Mouse (Mus musculus) embryonic fibroblast, embryonic 13.5 days (primary cell): ENCODE data around the gene Tanc2. TPM values are rescaled to one million over a fixed set of nuclear protein-coding genes. Genes with fewer than 3 reads are reported as not detected.

Experiments
- H3K27ac ChIP-seq: 2 replicates; pipeline ENCODE4 v1.5.1; 2012; ENCODE audit warnings: low read length, control low read depth, inconsistent platforms; ENCODE audit not compliant: insufficient read depth
- H3K4me1 ChIP-seq: 2 replicates; pipeline ENCODE4 v1.6.1; 2011; ENCODE audit warnings: low read length; ENCODE audit not compliant: control insufficient read depth, insufficient read depth
- H3K4me3 ChIP-seq: 2 replicates; pipeline ENCODE4 v1.5.1; 2011; ENCODE audit warnings: mild to moderate bottlenecking, control low read depth, low read length; ENCODE audit not compliant: insufficient read depth
- CTCF ChIP-seq: IDR thresholded peaks from 2 replicates; pipeline ENCODE4 v1.5.1; 2011; ENCODE audit warnings: mild to moderate bottlenecking, control low read depth, low read length, moderate library complexity, borderline replicate concordance; ENCODE audit not compliant: insufficient read depth
- POLR2A ChIP-seq: IDR thresholded peaks from 2 replicates; pipeline ENCODE4 v1.6.1; 2011; ENCODE audit warnings: low read depth, mild to moderate bottlenecking, control low read depth, low read length, moderate library complexity
- polyA plus RNA-seq: library from polyadenylated mRNA; stranded (reverse); fragments of >200 nt; gene quantifications from 2 replicates; pipeline ENCODE4 v1.2.4, GENCODE M21; 2011; ENCODE audit warnings: low read depth; ENCODE audit not compliant: missing spikeins, insufficient read length

Gene Tanc2
- polyA plus RNA-seq, 1 experiment: 32.0 TPM

DNA sequence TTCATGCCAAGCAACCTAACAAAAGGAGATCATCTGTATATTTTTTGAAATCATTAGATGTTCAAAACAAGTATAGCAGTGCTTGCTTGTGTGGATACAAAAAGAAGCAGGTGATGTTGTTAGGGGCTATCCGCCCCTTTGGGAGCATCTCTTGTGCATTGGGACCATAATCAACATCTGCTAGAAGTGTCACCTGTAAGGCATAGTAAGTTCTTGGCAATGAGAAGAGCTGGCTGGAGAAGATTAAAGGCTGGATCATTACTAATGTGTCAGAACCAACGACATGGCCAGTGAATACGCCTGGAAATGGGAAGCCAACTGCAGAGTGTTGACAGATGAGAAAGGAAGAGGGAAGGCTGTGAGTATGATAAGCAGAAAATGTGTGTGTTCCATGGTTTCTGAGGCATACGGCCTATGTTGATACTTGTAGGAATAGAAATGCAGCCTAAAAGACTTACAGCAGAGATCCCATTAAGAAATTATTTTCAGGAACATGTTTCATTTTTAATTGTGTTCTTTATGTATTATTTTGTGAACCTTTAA, 142.3 kb downstream of the Tanc2 start:
- Histone ChIP-seq H3K4me1 (no peaks in the 10 kb centered on the region), H3K27ac (no peak overlapping the region), H3K4me3 (no peak overlapping the region)
- TF ChIP-seq POLR2A: no peak
- TF ChIP-seq CTCF: no peak

DNA sequence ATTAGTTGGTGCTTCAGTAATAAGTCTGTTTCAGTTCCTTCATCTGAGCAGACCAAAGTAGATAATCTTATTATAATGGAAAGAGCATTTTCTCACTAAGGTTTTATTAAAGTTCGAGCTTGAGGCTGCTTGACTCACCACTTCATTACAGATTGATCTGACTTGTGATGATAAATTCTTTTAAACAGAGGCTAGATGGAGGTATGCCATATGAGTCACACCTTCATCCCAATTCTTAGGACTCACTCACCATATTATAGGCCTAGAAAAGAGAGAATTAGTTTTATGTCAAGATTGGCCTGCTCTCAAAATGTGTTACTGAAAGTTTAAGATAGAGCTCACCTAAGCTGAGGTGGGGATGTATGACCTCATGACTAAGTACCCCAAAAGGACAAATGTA, 153.4 kb downstream of the Tanc2 start:
- no peaks in the 10 kb centered on the region; the same call in 1 of the 2 replicates for H3K4me1 ChIP-seq
- H3K27ac ChIP-seq: no peak overlapping the region
- no peak overlapping the region for H3K4me3 ChIP-seq
- TF ChIP-seq POLR2A: no peak
- no peak for TF ChIP-seq CTCF

DNA sequence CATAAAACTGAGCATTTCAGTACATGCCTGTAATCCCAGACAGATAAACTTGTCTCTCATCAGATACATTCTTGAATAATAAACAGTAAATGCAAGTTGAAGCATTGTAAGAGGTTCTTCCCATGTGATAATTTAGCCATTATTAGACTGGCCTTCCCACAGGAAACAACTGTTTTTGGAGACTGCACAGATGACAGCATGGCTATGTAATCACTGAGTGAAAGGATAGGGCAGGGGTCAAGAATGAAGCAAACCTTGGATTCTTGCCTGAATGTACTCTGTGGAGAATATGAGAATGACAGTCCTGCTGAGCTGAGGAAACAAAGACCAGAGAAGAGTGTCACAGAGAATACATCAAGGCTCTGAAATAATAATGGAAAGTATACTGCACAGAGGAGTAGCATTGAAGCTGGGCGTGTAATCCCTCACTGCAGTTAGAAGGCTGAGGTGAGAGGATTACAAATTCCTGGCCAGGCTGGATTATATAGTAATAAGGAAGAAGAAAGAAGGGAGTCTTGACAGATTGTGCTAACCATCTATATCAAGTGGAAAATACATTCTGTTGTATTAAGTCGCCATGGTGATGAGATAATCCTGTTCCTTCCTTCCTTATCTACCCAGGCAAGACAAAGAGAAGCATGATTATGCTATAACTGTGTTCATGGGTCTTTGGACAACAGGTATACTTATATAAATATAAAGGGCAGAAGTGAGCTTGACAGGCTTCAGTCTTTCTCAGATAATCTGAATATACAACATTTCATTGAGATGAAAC, 159.7 kb downstream of the Tanc2 start:
- TF ChIP-seq CTCF (no peak), POLR2A (no peak)
- H3K4me1 ChIP-seq: peaks cover 3% of the 10 kb centered on the region; the same call in 1 of the 2 replicates
- no peak overlapping the region; the same call in 1 of the 2 replicates for H3K27ac ChIP-seq
- no peak overlapping the region for H3K4me3 ChIP-seq

DNA sequence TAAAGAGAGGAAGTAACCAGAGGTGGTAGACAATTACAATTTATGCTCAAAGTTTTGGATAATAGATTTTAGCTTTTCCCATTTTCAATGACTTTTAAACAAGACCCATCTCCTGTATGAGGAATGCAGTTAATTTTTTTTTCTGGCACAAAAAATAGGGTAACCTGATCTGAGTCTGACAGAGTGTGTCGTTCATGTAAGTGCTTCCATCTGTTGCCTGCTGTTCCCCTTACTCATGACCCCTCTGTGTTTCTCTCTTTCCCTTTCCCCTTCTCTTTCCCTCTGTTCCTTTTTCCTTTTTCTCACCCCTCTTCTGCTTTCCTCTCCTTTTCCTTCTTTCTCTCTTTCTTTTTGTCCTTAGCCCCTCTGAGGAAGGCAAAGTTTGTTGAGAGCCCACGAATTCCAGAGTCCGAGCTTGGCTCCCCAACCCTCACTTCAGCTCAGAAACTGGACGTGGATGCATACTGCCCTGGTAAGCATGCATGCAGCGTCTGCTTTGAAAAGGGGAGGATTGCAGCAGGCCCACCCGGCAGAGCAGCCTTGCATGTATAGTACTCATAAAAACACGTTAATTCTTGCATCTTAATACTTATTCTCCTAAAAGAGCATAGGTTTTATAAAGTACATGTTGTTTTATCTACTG, 168.9 kb downstream of the Tanc2 start:
- no peak for TF ChIP-seq POLR2A
- TF ChIP-seq CTCF: no peak
- Histone ChIP-seq H3K27ac (peak overlapping the region; percentile 34; the same call in 1 of the 2 replicates), H3K4me3 (no peak overlapping the region), H3K4me1 (no peaks in the 10 kb centered on the region; the same call in 1 of the 2 replicates)

DNA sequence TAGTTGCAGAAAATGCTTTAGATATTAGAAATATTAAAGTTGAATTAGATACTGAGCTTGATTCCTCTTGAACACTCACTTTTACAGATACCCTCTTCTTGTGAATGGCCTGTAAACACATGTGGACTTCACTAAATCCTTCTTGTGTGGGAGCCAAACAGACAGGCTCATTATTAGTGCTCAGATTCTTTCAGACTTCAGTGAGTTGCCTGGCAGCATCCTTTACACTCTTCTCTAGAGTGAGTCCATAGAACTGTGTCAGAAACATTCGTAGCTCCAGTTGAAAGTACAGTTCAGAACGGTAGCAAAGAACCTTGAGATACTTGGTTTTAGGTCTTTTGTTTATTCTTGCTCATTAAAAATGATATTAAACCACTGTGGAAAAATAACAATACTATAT, 169.6 kb downstream of the Tanc2 start:
- no peak for TF ChIP-seq CTCF
- TF ChIP-seq POLR2A: no peak
- no peak overlapping the region for H3K4me3 ChIP-seq
- no peak overlapping the region for H3K27ac ChIP-seq
- no peaks in the 10 kb centered on the region; the same call in 1 of the 2 replicates for H3K4me1 ChIP-seq

DNA sequence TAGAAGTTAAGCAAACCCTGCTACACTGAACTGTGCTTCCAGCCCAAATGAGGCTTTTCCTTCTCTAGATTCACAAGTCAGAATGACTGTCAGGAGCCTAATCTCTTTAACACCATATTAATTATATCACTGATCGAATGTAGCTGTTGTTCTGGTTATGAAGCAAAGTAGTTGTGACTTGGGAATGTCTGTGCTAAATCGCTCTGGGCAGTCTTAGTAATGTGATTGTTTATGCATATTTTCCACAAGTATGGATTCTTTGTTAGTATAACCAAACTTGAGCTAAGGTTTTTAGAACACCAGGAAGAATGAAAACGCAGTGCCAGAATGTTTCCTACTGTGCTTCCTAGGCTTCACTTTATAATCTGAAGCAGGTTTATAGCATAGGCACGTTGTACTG, 170.6 kb downstream of the Tanc2 start:
- H3K4me3 ChIP-seq: no peak overlapping the region
- TF ChIP-seq CTCF (no peak), POLR2A (no peak)
- H3K27ac ChIP-seq: 0 out of 2 replicates have a peak overlapping the region, but pooled peaks have one; percentile 40
- no peaks in the 10 kb centered on the region; the same call in 1 of the 2 replicates for H3K4me1 ChIP-seq

DNA sequence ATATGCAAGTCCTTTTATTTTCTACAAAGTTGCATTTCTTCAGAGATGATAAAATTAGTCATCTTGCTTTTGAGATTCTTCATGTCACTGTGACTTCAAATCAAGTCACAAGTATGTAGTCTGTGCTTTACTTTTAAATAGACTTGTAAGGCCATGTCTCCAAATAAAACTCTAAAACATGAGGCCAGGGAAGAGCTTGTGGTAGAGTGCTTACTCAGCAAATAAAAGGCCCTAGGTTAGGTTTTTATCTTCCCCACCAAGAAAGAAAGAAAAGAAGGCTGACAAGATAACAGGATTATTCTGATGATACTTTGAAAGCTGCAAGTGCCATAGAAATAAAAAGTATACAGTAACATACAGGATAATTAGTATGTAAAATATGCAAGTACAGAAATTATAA, 188.0 kb downstream of the Tanc2 start:
- no peak overlapping the region for H3K27ac ChIP-seq
- no peaks in the 10 kb centered on the region for H3K4me1 ChIP-seq
- no peak overlapping the region for H3K4me3 ChIP-seq
- no peak for TF ChIP-seq POLR2A
- TF ChIP-seq CTCF: no peak

DNA sequence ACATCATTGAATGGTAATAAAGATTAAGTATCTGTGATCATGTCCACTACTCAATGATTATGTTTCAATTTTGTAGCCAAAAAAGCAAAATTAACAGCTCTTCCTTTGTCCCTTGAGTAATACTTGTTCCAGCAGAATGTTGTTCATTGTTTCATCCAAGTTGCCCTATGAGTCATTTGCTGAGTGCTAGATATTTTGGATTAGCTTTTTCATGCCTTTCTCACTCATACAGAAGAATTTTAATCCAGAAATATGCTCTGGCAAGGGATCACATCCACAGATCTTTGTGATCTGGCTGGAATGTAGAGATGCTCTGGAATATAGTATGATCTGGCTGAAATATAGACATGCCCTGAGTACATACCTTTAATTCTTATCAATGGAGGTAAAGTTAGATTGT, 202.7 kb downstream of the Tanc2 start:
- Histone ChIP-seq H3K27ac (no peak overlapping the region; the same call in 1 of the 2 replicates), H3K4me3 (no peak overlapping the region), H3K4me1 (no peaks in the 10 kb centered on the region)
- TF ChIP-seq CTCF (no peak), POLR2A (no peak)

DNA sequence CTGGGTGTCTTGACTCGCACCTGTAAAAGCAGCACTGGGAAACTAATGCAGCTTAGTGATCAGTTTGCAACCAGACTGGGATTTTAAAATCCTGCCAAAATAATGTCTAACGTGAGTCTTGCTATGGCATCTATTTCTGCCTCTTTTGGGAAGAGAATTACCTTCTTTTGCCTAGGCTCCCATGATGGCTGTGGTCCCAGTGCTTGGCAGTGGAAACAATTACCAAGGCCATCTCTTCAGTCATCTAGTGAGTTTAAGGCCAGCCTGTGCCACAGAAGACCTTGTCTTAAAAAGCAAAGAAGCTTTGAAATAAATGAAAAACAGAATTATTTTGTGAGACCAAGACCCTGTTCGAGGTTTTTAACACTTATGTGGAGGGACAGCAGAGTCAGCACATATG, 213.9 kb downstream of the Tanc2 start:
- Histone ChIP-seq H3K27ac (no peak overlapping the region), H3K4me3 (no peak overlapping the region), H3K4me1 (no peaks in the 10 kb centered on the region)
- TF ChIP-seq CTCF (no peak), POLR2A (no peak)

DNA sequence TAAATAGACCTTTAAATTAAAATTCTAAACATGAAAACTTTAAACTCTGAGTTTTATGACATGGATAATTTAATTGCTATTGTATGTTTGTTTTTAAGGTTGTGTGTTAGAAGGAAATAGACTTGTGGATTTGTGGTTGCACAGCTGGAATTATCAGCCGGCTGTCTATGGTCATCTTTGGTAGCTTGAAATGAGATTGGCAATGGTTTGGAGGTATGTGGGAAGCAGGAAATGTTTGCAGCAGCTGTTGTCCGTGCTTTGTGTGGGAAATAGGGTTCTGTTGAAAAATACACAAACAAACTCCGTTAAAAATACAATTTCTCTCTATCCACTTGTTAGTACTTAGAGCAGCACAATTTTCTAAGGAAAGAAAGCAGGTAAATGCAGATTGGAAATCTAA, 215.0 kb downstream of the Tanc2 start:
- no peak for TF ChIP-seq POLR2A
- no peak for TF ChIP-seq CTCF
- Histone ChIP-seq H3K27ac (no peak overlapping the region), H3K4me3 (no peak overlapping the region), H3K4me1 (no peaks in the 10 kb centered on the region)
